Mouse (Mus musculus) lung, postnatal 10 days (tissue): ENCODE results near the gene Fbxw9.
"Not testable (repeated sequence)": the region's sequence is repeated elsewhere in the genome, so short reads cannot be mapped to it uniquely, and the experiment has no call there.

ENCODE experiments used
- DNase-seq: peaks from one replicate; pipeline ENCODE4 v3.0.0; 2021

Fbxw9 gene

GRCm38 (mm10) chr8:85037681-85038531 is 21.9 kb upstream of the Fbxw9 start:
- DNase-seq: peak; percentile 57

GRCm38 (mm10) chr8:85043619-85044018 is 16.2 kb upstream of the Fbxw9 start:
- DNase-seq: no peak

- DNase-seq: no peak
Measured at GRCm38 (mm10) chr8:85057367-85057766, 2.5 kb upstream of the Fbxw9 start.

DNA sequence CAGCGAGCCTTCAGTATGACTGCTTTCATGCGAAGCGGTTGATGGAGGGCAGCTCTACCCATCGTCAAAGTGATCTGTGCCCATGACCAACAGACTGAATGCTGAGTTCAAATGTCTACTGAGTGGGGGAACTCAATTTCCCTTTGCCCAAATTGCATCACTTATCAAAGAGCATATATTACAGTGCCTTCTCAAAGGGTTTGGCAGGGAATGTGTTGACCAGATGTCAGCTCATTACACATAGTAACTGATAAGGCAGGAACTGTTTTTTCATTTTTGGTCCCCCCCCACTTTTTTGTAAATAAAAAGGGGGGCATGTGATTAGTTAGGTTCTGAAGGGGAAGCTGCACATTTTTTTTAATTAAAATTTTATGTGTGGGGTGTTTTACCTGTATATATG is 2.7 kb downstream of the Fbxw9 start:
- no peak for DNase-seq

GRCm38 (mm10) chr8:85065213-85065612 is 5.4 kb downstream of the Fbxw9 start:
- no peak for DNase-seq

DNA sequence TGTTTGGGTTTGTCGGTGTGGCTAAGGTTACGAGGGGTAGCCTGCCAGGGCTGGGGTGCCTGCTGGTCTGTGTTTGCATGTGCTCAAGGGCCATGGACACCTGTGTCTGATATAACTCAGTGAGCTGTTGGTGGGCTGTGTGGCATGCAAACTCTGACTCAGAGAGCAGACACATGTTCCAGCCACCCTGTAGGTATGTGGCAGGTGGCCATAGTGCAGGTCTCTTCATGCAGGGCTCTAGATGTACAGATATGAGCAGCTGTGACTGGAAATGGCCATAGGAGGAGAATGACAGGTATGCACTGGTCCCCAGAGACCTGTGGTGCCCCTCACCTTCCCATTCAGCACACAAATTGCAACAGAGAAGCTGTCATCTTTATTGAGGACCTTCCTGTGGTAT is 7.3 kb downstream of the Fbxw9 start:
- no peak for DNase-seq

DNA sequence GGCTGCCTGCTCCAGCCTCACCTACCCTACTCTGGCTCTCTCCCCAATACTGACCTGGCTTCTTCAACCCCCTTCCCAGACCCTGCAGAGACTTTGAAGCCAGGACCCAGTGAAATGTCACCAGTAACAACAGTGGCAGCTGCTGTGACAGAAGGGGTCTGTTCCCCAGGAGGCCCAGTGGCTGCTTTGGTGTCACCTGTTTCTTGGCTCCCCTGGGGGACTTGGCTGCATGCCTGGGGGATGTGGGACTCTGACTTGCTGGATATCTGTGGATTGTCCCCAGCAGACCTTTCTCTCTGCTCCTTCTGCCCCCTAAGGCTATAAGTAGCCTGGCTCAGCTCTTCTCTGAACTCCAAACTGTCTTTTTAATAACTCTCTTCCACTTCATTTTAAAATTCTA is 8.1 kb downstream of the Fbxw9 start, which contains the start of gene Gm5741:
TSS of gene Gm5741 (minus strand) at position 1 of the 400 bp plus-strand sequence.
- DNase-seq: no peak

- no peak for DNase-seq
Measured at GRCm38 (mm10) chr8:85071041-85071440, 11.2 kb downstream of the Fbxw9 start.

DNA sequence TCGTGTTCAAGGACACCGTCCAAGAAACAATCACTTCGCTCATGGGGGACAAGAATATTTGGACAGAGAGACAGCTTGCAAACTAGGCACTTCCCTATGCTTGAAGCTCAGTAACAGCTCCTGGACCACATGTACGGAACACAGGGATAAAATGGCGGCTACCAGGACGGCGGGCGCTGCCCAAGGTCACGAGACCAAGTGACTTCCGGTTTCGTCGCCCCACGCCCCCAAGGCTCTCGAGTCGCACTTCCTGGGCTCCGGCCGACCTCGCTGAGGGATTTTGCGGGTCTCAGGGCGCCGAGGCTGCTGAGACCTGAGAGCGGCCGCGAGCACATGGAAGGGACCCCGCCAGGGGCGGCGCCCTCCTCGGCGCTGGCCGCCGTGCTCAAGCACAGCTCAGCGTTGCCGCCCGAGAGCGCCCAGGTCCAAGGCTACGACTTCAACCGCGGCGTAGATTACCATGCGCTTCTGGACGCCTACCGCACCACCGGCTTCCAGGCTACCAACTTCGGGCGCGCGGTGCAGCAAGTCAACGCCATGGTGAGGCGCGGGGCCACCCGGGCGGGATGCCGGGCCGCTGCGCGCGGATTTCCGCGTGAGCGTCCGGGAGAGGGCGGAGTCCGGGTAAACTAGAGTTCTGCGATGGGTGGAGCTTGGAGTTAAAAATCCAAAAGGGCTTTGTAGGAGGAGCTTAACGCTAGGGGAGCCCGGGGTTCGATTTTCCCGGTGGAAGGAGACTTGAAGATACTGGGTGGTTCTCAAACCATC is 11.8 kb downstream of the Fbxw9 start, which contains the start of gene Dhps:
TSS of gene Dhps (plus strand) at position 244 of the 768 bp plus-strand sequence.
- DNase-seq: peak; percentile 96

DNA sequence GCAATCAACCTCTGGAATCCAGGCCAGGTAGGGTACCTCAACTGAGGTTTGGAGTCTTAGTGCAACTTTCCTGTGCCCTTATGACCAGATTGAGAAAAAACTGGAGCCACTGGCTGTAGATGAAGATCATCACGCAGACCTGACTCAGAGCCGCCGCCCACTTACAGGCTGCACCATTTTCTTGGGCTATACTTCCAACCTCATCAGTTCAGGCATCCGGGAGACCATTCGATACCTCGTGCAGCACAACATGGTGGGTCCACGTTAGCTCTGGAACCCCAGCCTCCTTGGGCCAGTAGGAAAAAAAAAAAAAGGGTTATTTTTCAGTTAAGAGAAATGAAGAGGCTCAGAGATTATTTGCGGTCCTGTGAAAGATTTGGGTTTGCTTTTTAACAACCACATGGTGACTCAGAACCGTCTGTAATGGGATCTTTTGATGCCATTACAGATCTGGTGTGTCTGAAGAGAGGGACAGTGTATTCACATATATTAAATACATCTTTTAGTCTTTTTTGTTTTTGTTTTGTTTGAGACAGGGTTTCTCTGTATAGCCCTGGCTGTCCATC is 12.6 kb downstream of the Fbxw9 start:
- DNase-seq: no peak

GRCm38 (mm10) chr8:85073041-85073612 is 13.3 kb downstream of the Fbxw9 start:
- no peak for DNase-seq

- no peak for DNase-seq
Measured at GRCm38 (mm10) chr8:85074167-85074566, 14.3 kb downstream of the Fbxw9 start.

DNA sequence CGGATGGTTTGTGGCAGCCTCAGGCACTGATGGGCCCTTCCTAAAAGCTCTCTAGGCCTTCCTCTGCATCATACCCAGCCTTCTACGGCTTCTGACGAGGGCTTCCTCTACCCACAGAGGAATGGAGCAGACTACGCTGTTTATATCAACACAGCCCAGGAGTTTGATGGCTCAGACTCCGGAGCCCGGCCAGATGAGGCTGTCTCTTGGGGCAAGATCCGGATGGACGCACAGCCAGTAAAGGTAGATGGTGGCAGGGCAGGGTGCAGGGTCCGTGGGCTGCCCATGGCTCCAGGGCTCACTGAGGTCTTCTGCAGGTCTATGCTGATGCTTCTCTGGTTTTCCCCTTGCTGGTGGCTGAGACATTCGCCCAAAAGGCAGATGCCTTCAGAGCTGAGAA is 14.8 kb downstream of the Fbxw9 start:
- no peak for DNase-seq

GRCm38 (mm10) chr8:85076001-85076400 is 16.1 kb downstream of the Fbxw9 start:
- DNase-seq: peak; percentile 71

GRCm38 (mm10) chr8:85076993-85077392 is 17.1 kb downstream of the Fbxw9 start:
- peak; percentile 90 for DNase-seq

GRCm38 (mm10) chr8:85080214-85080531 is 20.3 kb downstream of the Fbxw9 start:
- no peak for DNase-seq

- peak; percentile 65 for DNase-seq
Measured at GRCm38 (mm10) chr8:85080532-85081215, 20.8 kb downstream of the Fbxw9 start, which contains the start of gene Wdr83os. Wdr83os (plus strand) TSS chr8:85080740.

DNA sequence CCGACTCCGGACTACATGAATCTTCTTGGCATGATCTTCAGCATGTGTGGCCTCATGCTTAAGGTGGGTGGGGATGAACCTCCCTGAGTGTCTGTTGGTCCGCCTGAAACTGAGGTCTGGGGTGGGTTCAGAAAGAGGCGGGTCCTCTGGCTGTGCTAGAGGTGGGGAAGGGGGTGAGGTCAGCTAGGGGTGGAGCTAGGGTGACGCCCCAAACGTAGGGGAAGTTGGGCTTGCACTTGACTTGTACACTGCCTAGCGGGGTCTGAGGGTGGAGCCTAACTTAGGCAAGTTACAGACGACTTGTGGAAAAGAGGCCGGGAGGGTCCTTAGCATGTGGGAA is 21.3 kb downstream of the Fbxw9 start, which contains the start of gene Wdr83:
TSS of gene Wdr83 (minus strand) at position 91 of the 340 bp plus-strand sequence.
- DNase-seq: peak; percentile 69

GRCm38 (mm10) chr8:85082169-85082568 is 22.3 kb downstream of the Fbxw9 start:
- DNase-seq: not testable (repeated sequence)

DNA sequence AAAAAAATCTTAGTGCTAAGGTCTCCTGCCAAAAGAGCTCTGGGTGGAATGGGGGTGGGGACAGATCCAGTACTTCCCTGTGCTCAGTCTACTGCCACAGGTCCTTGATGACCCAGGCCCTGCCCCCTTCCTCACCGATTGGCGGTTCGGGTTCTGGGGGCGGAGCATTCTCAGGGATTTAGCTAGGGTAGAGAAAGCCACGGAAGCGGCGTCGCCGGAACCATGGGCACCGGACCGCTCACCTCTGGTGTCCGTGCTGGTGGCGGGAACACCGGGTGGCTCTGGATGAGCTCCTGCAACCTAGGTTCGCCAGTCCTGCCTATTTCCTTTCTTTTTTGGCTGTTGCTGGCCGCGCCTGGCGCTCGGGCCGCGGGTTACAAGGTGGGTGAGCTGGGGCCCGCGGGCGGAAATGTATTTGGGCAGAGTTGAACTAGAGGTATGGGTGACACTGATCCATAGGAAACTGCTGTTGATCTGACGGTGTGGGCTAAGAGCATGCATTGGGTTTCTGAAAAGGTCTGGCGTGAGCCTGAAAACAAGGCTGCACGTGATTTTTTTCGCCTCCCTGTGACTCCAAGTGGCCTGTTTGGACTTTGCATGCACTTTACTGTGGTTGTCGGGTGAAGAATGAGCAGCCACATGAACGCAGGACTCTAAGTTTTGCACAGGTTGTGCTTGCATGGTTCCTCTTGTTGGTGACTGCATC is 23.4 kb downstream of the Fbxw9 start, which contains the start of gene Man2b1:
TSS of gene Man2b1 (plus strand) at position 163 of the 706 bp plus-strand sequence.
- peak; percentile 97 for DNase-seq

DNA sequence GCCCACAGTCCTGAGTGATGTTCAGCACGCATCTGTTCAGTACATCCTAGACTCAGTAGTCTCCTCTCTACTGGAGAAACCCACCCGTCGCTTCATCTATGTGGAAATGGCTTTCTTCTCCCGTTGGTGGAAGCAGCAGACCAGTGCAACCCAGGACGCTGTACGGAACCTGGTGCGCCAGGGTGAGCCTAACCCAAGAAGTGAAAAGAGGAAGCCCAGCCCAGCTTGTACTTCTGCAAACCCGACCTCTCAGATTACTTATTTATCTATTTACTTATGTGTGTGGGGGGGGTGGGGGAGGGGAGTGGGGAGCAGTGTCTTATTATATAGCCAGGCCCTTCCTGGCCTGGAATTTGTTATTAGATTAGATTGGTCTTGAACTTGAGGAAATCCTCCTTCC is 24.8 kb downstream of the Fbxw9 start:
- DNase-seq: no peak

DNA sequence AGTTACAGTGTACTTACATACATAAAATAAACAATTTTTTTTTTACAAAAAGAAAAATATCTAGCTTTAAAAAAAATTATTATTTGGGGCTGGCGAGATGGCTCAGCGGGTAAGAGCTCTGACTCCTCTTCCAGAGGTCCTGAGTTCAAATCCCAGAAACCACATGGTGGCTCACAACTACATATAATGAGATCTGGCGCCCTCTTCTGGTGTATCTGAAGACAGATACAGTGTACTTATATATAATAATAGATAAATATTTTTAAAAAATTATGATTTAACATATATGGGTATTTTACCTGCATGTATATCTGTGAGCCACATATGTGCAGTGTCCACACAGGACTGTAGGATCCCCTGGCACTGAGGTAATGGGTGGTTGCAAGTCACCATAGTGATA is 26.4 kb downstream of the Fbxw9 start:
- DNase-seq: no peak
